Mouse (Mus musculus): ENCODE results near the gene Wee1. TPM values are rescaled to one million over a fixed set of nuclear protein-coding genes. Genes with fewer than 3 reads are reported as not detected.
"Not testable (repeated sequence)": the region's sequence is repeated elsewhere in the genome, so short reads cannot be mapped to it uniquely, and the experiment has no call there.

Wee1 gene
- polyA plus RNA-seq, 1 experiment from 2014 or later, result 5.1 TPM

GRCm38 (mm10) chr7:110100854-110101253 is 21.0 kb upstream of the Wee1 start:
- WGBS, result 66% methylated on average over 6 of the region's 6 CpGs

GRCm38 (mm10) chr7:110101266-110101665 is 20.6 kb upstream of the Wee1 start:
- Histone ChIP-seq H3K9me3 (ENCODE audit: control insufficient read depth, low read length) (no peaks in the 10 kb centered on the region), H3K9ac (ENCODE audit: low read depth, low read length) (no peak overlapping the region), H3K36me3 (ENCODE audit: control insufficient read depth, insufficient read depth, low read length) (no peaks in the 10 kb centered on the region), H3K4me1 (ENCODE audit: control insufficient read depth, insufficient read depth, low read depth, low read length) (no peaks in the 10 kb centered on the region), H3K4me2 (ENCODE audit: low read length) (no peak overlapping the region), H3K27me3 (replicated peaks; ENCODE audit: control insufficient read depth, insufficient read depth, low read length) (no peaks in the 10 kb centered on the region), H3K27ac (ENCODE audit: low read depth, low read length) (no peak overlapping the region), H3K4me3 (ENCODE audit: low read length) (no peak overlapping the region)
- no peak for ATAC-seq
- 78% methylated on average over 5 of the region's 5 CpGs for WGBS

More at GRCm38 (mm10) chr7:110100854-110101253, 21.0 kb upstream of the Wee1 start:
- H3K9ac ChIP-seq (ENCODE audit: low read depth, low read length), result no peak overlapping the region
- no peak overlapping the region for H3K4me2 ChIP-seq (ENCODE audit: low read length)
- no peak overlapping the region for H3K4me3 ChIP-seq (ENCODE audit: low read length)
- no peaks in the 10 kb centered on the region for H3K9me3 ChIP-seq (ENCODE audit: control insufficient read depth, low read length)
- H3K36me3 ChIP-seq (ENCODE audit: control insufficient read depth, insufficient read depth, low read length), result no peaks in the 10 kb centered on the region
- H3K27me3 ChIP-seq (replicated peaks; ENCODE audit: control insufficient read depth, insufficient read depth, low read length), result no peaks in the 10 kb centered on the region
- ATAC-seq, result no peak
- H3K4me1 ChIP-seq (ENCODE audit: control insufficient read depth, insufficient read depth, low read depth, low read length), result no peaks in the 10 kb centered on the region
- H3K27ac ChIP-seq (ENCODE audit: low read depth, low read length), result no peak overlapping the region

GRCm38 (mm10) chr7:110105041-110105440 is 16.8 kb upstream of the Wee1 start:
- Histone ChIP-seq H3K4me1 (ENCODE audit: control insufficient read depth, insufficient read depth, low read depth, low read length) (peaks cover 3% of the 10 kb centered on the region), H3K4me3 (ENCODE audit: low read length) (no peak overlapping the region), H3K36me3 (ENCODE audit: control insufficient read depth, insufficient read depth, low read length) (no peaks in the 10 kb centered on the region), H3K9me3 (ENCODE audit: control insufficient read depth, low read length) (no peaks in the 10 kb centered on the region), H3K4me2 (ENCODE audit: low read length) (no peak overlapping the region), H3K9ac (ENCODE audit: low read depth, low read length) (no peak overlapping the region), H3K27me3 (replicated peaks; ENCODE audit: control insufficient read depth, insufficient read depth, low read length) (0 out of 2 replicates have a peak, but pooled peaks cover 2% of the 10 kb centered on the region), H3K27ac (ENCODE audit: low read depth, low read length) (no peak overlapping the region)
- ATAC-seq, result no peak
- WGBS, result 89% methylated on average over 5 of the region's 5 CpGs

GRCm38 (mm10) chr7:110106633-110107032 is 15.2 kb upstream of the Wee1 start:
- Histone ChIP-seq H3K4me3 (ENCODE audit: low read length) (no peak overlapping the region), H3K27me3 (replicated peaks; ENCODE audit: control insufficient read depth, insufficient read depth, low read length) (0 out of 2 replicates have a peak, but pooled peaks cover 2% of the 10 kb centered on the region), H3K4me1 (ENCODE audit: control insufficient read depth, insufficient read depth, low read depth, low read length) (peaks cover 3% of the 10 kb centered on the region), H3K9me3 (ENCODE audit: control insufficient read depth, low read length) (no peaks in the 10 kb centered on the region), H3K27ac (ENCODE audit: low read depth, low read length) (no peak overlapping the region), H3K9ac (ENCODE audit: low read depth, low read length) (no peak overlapping the region), H3K36me3 (ENCODE audit: control insufficient read depth, insufficient read depth, low read length) (no peaks in the 10 kb centered on the region), H3K4me2 (ENCODE audit: low read length) (no peak overlapping the region)
- 86% methylated on average over 3 of the region's 3 CpGs for WGBS
- ATAC-seq, result no peak

- not testable (repeated sequence) for H3K4me1 ChIP-seq (ENCODE audit: control insufficient read depth, insufficient read depth, low read depth, low read length); H3K4me2 ChIP-seq (ENCODE audit: low read length); H3K9me3 ChIP-seq (ENCODE audit: control insufficient read depth, low read length); H3K36me3 ChIP-seq (ENCODE audit: control insufficient read depth, insufficient read depth, low read length); H3K4me3 ChIP-seq (ENCODE audit: low read length); ATAC-seq; H3K9ac ChIP-seq (ENCODE audit: low read depth, low read length); H3K27ac ChIP-seq (ENCODE audit: low read depth, low read length); H3K27me3 ChIP-seq (replicated peaks; ENCODE audit: control insufficient read depth, insufficient read depth, low read length)
- 94% methylated on average over 3 of the region's 3 CpGs for WGBS
Observed at GRCm38 (mm10) chr7:110108524-110108923, 13.3 kb upstream of the Wee1 start.

GRCm38 (mm10) chr7:110108967-110109610 is 12.8 kb upstream of the Wee1 start:
- Histone ChIP-seq H3K4me3 (ENCODE audit: low read length) (no peak overlapping the region), H3K4me1 (ENCODE audit: control insufficient read depth, insufficient read depth, low read depth, low read length) (peaks cover 3% of the 10 kb centered on the region), H3K9ac (ENCODE audit: low read depth, low read length) (no peak overlapping the region; the same call in 1 of the 2 replicates), H3K4me2 (ENCODE audit: low read length) (peak overlapping the region; percentile 32; the same call in 1 of the 2 replicates), H3K36me3 (ENCODE audit: control insufficient read depth, insufficient read depth, low read length) (no peaks in the 10 kb centered on the region), H3K27me3 (replicated peaks; ENCODE audit: control insufficient read depth, insufficient read depth, low read length) (0 out of 2 replicates have a peak, but pooled peaks cover 2% of the 10 kb centered on the region), H3K9me3 (ENCODE audit: control insufficient read depth, low read length) (no peaks in the 10 kb centered on the region), H3K27ac (ENCODE audit: low read depth, low read length) (no peak overlapping the region)
- 18% methylated on average over 11 of the region's 11 CpGs for WGBS
- ATAC-seq, result no peak

- no peaks in the 10 kb centered on the region for H3K9me3 ChIP-seq (ENCODE audit: control insufficient read depth, low read length)
- 55% methylated on average over 4 of the region's 4 CpGs for WGBS
- no peak overlapping the region for H3K4me3 ChIP-seq (ENCODE audit: low read length)
- H3K9ac ChIP-seq (ENCODE audit: low read depth, low read length), result no peak overlapping the region
- H3K27ac ChIP-seq (ENCODE audit: low read depth, low read length), result no peak overlapping the region
- ATAC-seq, result no peak
- H3K27me3 ChIP-seq (replicated peaks; ENCODE audit: control insufficient read depth, insufficient read depth, low read length), result 0 out of 2 replicates have a peak, but pooled peaks cover 2% of the 10 kb centered on the region
- H3K36me3 ChIP-seq (ENCODE audit: control insufficient read depth, insufficient read depth, low read length), result no peaks in the 10 kb centered on the region
- peaks cover 3% of the 10 kb centered on the region for H3K4me1 ChIP-seq (ENCODE audit: control insufficient read depth, insufficient read depth, low read depth, low read length)
- no peak overlapping the region for H3K4me2 ChIP-seq (ENCODE audit: low read length)
Observed at GRCm38 (mm10) chr7:110110061-110110656, 11.7 kb upstream of the Wee1 start.

- Histone ChIP-seq H3K36me3 (ENCODE audit: control insufficient read depth, insufficient read depth, low read length) (no peaks in the 10 kb centered on the region), H3K27ac (ENCODE audit: low read depth, low read length) (no peak overlapping the region), H3K4me3 (ENCODE audit: low read length) (no peak overlapping the region), H3K4me1 (ENCODE audit: control insufficient read depth, insufficient read depth, low read depth, low read length) (no peaks in the 10 kb centered on the region), H3K9ac (ENCODE audit: low read depth, low read length) (no peak overlapping the region), H3K9me3 (ENCODE audit: control insufficient read depth, low read length) (no peaks in the 10 kb centered on the region), H3K4me2 (ENCODE audit: low read length) (no peak overlapping the region), H3K27me3 (replicated peaks; ENCODE audit: control insufficient read depth, insufficient read depth, low read length) (no peaks in the 10 kb centered on the region)
- WGBS, result 72% methylated on average over 5 of the region's 5 CpGs
- ATAC-seq, result no peak
Observed at GRCm38 (mm10) chr7:110114699-110115098, 7.1 kb upstream of the Wee1 start.

- no peak for ATAC-seq
- Histone ChIP-seq H3K27ac (ENCODE audit: low read depth, low read length) (no peak overlapping the region), H3K4me3 (ENCODE audit: low read length) (no peak overlapping the region), H3K36me3 (ENCODE audit: control insufficient read depth, insufficient read depth, low read length) (no peaks in the 10 kb centered on the region), H3K9me3 (ENCODE audit: control insufficient read depth, low read length) (no peaks in the 10 kb centered on the region), H3K27me3 (replicated peaks; ENCODE audit: control insufficient read depth, insufficient read depth, low read length) (no peaks in the 10 kb centered on the region), H3K4me1 (ENCODE audit: control insufficient read depth, insufficient read depth, low read depth, low read length) (peaks cover 2% of the 10 kb centered on the region; the same call in 1 of the 2 replicates), H3K9ac (ENCODE audit: low read depth, low read length) (no peak overlapping the region), H3K4me2 (ENCODE audit: low read length) (no peak overlapping the region)
- 22% methylated on average over 1 of the region's 1 CpGs for WGBS
Observed at GRCm38 (mm10) chr7:110116731-110117291, 5.0 kb upstream of the Wee1 start.

Measured in hindbrain, embryonic 16.5 days (tissue).